Mouse (Mus musculus) monocyte, adult 59 days (primary cell): ENCODE results near the gene Paf1. TPM values are rescaled to one million over a fixed set of nuclear protein-coding genes. Genes with fewer than 3 reads are reported as not detected.

ENCODE experiments used
- total RNA-seq, 2 experiments: library from RNA; stranded (reverse); gene quantifications; one replicate each; pipeline ENCODE4 v1.2.4; 2023

The Paf1 gene
- 100 to 1,000 TPM; 153 to 188 TPM for total RNA-seq

GRCm38 (mm10) chr7:28392429-28393271 is at the start of gene Paf1, which contains the start of gene Med29:
TSS of gene Paf1 (plus strand) at chr7:28392951.
TSS of gene Med29 (minus strand) at chr7:28392708.

GRCm38 (mm10) chr7:28350155-28350883 is 42.4 kb upstream of the Paf1 start, which contains the start of gene Rps16:
TSS of gene Rps16 (plus strand) at chr7:28350652.

GRCm38 (mm10) chr7:28372251-28373108 is 20.3 kb upstream of the Paf1 start, which contains the start of gene Plekhg2:
TSS of gene Plekhg2 (minus strand) at chr7:28372599.

DNA sequence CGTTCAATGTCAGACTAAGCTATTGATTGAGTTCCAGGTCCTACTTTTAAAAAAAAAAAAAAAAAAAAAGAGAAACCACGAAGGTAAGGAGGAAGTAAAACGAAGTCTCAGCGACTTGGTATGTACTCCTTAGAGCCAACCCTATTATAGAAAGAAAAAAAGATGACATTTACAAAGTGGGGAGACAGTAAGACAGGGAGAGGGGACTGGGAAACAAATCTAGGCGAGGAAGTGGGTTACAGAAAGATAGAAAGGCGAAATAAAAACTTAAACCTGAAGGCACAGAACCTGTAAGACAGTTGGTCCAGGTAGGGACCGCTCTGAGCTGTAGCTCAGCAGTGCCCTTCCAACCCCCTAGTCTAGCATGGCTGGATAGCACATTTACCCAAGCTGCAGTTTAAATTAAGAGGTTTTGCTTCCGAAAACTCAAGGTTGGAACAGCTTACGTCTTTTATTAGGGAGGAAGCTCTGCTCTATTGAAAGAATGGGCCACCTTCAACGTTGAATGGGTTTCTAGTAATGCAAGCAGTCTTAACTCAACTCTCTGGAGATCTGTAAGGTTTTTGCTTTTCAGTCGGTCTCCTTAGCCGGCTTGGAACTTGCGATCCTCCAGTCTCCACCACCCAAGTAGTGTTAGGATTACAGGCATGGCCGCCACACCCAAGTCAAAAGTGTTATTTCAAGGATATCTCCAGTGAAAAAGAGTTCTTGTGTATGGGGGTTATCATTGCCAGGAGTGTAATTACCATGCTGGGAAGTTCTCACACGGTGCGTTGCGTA is 12.3 kb upstream of the Paf1 start, which contains the start of gene Zfp36:
Gene Zfp36, minus strand, starts transcription at position 17 of the 780 bp plus-strand sequence.

GRCm38 (mm10) chr7:28436932-28437570 is 44.3 kb downstream of the Paf1 start, which contains the start of gene Gmfg:
TSS of gene Gmfg (plus strand) at chr7:28437447.

Other genes starting within 250 kb of the Paf1 start
- gene Fbl, start 223.2 kb upstream of the Paf1 start, total RNA-seq, result 100 to 1,000 TPM; 127 to 139 TPM
- gene Dyrk1b, start 213.5 kb upstream of the Paf1 start, total RNA-seq, result 10 to 100 TPM; 14.8 to 15.4 TPM
- 1 to 10 TPM; 1.6 to 2.3 TPM for gene Eid2, start 125.1 kb upstream of the Paf1 start, total RNA-seq
- gene Eid2b, start 115.2 kb upstream of the Paf1 start, total RNA-seq, result 1 to 10 TPM; 6.0 to 7.1 TPM
- gene Selenov, start 101.8 kb upstream of the Paf1 start, total RNA-seq, result not detected
- gene Dll3, start 90.7 kb upstream of the Paf1 start, total RNA-seq, result not detected
- gene Timm50, start 80.9 kb upstream of the Paf1 start, total RNA-seq, result 10 to 100 TPM; 28.9 to 29.0 TPM
- gene Supt5, start 54.2 kb upstream of the Paf1 start, total RNA-seq, result 100 to 1,000 TPM; 118 to 123 TPM
- 1,000 to 10,000 TPM; 1,784 to 1,904 TPM for gene Rps16, start 42.3 kb upstream of the Paf1 start, total RNA-seq
- gene Plekhg2, start 20.4 kb upstream of the Paf1 start, total RNA-seq, result 10 to 100 TPM; 38.7 to 42.8 TPM
- 1,000 to 10,000 TPM; 3,101 to 3,326 TPM for gene Zfp36, start 12.7 kb upstream of the Paf1 start, total RNA-seq
- 10 to 100 TPM; 15.0 to 18.4 TPM for gene Med29, start 243 bp upstream of the Paf1 start, total RNA-seq
- gene Gmfg, start 44.5 kb downstream of the Paf1 start, total RNA-seq, result 100 to 1,000 TPM; 265 to 280 TPM
- gene Lrfn1, start 59.0 kb downstream of the Paf1 start, total RNA-seq, result 10 to 100 TPM; 10.6 to 17.6 TPM
- not detected for gene Ifnl2, start 117.5 kb downstream of the Paf1 start, total RNA-seq
- gene Ifnl3, start 129.9 kb downstream of the Paf1 start, total RNA-seq, result not detected
- not detected for gene Sycn, start 147.9 kb downstream of the Paf1 start, total RNA-seq
- 1 to 10 TPM; 1.5 to 2.3 TPM for gene Nccrp1, start 154.3 kb downstream of the Paf1 start, total RNA-seq
- gene Samd4b, start 205.2 kb downstream of the Paf1 start, total RNA-seq, result 10 to 100 TPM; 59.5 to 62.7 TPM
- 10 to 100 TPM; 30.1 to 35.2 TPM for gene Pak4, start 205.2 kb downstream of the Paf1 start, total RNA-seq
- not detected for gene Acp7, start 238.4 kb downstream of the Paf1 start, total RNA-seq